Mouse (Mus musculus) left cerebral cortex, adult 2 months (tissue): ENCODE data around the gene Ybx1. TPM values are rescaled to one million over a fixed set of nuclear protein-coding genes. Genes with fewer than 3 reads are reported as not detected.

ENCODE experiments used
- DNase-seq, 2 experiments: peaks; one replicate each; pipeline ENCODE4 v3.0.0; 2021 to 2022; ENCODE audit warnings: low spot score in 2 of 2, mixed read lengths in 1 of 2; ENCODE audit errors: extremely low spot score in 1 of 2
- H3K27ac ChIP-seq: fragments of 200-600 bp; 2 replicates; pipeline ENCODE4 v1.8.1; 2022
- H3K4me3 ChIP-seq: fragments of 200-600 bp; 2 replicates; pipeline ENCODE4 v1.8.1; 2022
- CTCF ChIP-seq: fragments of 200-600 bp; IDR thresholded peaks from 2 replicates; pipeline ENCODE4 v1.8.1; 2022; ENCODE audit warnings: antibody characterized with exemption, mild to moderate bottlenecking, moderate library complexity
- intact Hi-C: fragments of 180-260 bp; cut with DNase I; formaldehyde crosslinking; loops from one replicate; pipeline ENCODE4 v1.15.1; 2025
- long read RNA-seq, 2 experiments: library from polyadenylated mRNA; stranded (forward); transcript quantifications; one replicate each; pipeline ENCODE4 v2.0.0; 2021; ENCODE audit warnings: borderline mapping rate in 2 of 2
- total RNA-seq, 2 experiments: library from RNA; stranded (reverse); gene quantifications; 2 replicates each; pipeline ENCODE4 v1.2.3; 2021

Ybx1 gene
- total RNA-seq: 100 to 1,000 TPM; 191 to 223 TPM
- long read RNA-seq, experiment 1, transcript Ybx1-201 (8 exons, 1,628 nt): major isoform, 68 of 98 reads
- long read RNA-seq, experiment 1, partial matches to known transcripts: 0 of 98 reads
- long read RNA-seq, experiment 1, other reads (novel, unspliced or antisense): 29 of 98 reads
- long read RNA-seq, experiment 2, transcript Ybx1-201 (8 exons, 1,628 nt): major isoform, 40 of 58 reads
- long read RNA-seq, experiment 2, partial matches to known transcripts: 1 of 58 reads
- long read RNA-seq, experiment 2, other reads (novel, unspliced or antisense): 17 of 58 reads

DNA sequence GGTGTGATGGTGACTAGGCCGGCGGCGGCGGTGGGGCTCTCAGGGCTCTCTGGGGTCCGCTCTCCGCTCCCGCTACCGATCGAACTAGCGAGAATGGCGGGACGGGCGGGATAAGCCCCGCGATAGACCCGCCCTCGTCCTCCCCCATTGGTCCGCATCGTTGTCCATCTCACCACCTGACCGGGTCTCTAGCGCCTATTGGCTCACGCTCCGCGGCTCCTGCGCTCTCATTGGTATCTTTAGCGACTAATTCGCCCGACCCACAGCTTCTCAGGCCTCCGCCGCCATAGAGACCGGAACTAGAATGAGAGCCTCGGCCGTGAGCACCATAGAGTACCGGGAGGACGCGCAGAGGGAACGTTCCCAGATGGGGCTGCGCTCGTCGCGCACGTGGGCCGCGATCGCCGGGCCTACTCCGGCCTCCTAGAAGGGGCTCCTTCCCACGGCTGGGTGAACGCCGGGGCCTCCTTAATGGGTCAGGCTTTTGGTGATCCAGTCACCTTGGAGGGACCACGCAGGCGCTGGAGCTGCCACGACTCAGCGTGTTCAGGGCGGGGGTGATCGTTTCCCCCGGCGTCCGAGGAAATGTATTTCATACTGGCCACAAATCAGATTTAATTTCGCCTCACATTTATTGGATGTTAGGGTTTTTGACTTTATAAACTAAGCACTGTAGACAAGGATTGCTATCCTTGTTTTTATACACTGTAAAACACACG lies at the start of gene Ybx1:
Gene Ybx1 (minus strand): TSS at position 190 of the 719 bp plus-strand sequence.
- intact Hi-C loops: loop anchor here (2.0 to 10.0 kb wide), 2 partner anchors 26 to 240 kb away; partner anchors contain the start of genes Foxj3, Frg2f1 and Ppih
- peak within 1 kb of the TSS; percentile 66 for H3K4me3 ChIP-seq
- DNase-seq: peak; percentile 100
- TF ChIP-seq CTCF: no peak
- H3K27ac ChIP-seq: peak within 1 kb of the TSS; percentile 98

DNA sequence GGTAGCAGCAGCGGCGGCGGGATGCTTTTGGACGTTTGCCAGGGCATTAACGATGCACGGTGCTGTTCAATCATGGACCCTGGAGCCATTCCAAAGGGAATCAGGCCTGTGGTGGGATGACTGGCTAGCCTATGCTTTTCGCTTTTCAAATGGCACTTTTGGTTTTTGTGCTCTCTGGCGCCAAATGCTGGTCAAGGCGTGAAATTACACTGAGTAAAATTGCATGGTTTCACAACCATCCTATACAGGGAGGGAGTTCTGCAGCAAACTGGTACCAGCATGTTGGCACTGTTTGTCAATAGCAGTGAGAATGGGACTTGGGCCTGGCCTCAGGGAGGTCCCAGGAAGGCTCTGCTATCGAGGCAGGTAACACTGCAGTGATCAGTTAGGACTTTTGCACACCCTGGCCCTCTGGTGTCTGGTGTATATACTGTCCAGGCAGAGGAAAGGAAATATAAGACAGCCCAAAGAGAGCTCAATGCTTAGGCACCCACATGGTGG lies 44.5 kb upstream of the Ybx1 start:
- peak; percentile 74 for TF ChIP-seq CTCF
- H3K27ac ChIP-seq: no peak overlapping the region
- intact Hi-C loops: no loop called here
- H3K4me3 ChIP-seq: no peak overlapping the region
- DNase-seq: peak; percentile 22 to 30

DNA sequence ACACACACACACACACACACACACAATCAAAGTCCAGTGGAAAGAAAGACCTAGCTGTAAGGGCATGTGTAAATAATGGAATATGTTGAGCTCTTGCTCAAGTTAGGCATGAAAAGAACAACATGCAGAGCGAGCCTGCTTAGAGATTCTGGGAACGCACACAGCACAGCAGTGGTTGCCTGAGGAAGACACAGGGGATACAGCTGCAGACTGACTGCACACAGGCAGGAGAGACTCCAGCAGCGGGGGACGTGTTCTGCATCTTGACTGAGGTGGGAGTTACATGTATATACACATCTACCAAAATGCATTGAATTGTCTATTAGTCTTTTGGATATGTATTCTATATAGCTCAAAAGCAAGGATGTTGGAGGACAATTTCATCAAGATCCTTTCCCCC lies 44.0 kb upstream of the Ybx1 start:
- intact Hi-C loops: no loop called here
- H3K4me3 ChIP-seq: no peak overlapping the region
- H3K27ac ChIP-seq: no peak overlapping the region
- TF ChIP-seq CTCF: no peak
- peak in 1 of 2 experiments; percentile 11 for DNase-seq

DNA sequence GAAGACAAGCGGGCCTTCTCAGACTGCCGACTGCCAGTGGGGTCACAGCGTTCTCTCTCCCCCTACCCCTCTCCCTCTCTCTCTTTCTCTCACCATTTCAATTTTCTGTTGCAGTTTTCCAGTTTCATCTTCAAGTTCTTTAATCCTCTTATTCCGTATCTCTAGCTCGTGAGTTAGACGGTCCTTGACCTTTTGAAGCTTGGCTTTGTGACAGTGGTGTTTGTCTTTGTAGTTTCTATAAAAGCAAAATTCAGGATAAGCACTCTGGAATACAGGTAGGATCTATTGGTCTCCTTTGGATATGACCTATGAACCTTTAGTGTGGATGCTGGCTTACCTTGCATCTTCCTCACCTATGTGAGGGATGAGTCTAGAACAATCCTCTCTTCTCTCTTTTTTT lies 39.1 kb upstream of the Ybx1 start:
- no peak for DNase-seq
- TF ChIP-seq CTCF: no peak
- no peak overlapping the region for H3K4me3 ChIP-seq
- intact Hi-C loops: no loop called here
- no peak overlapping the region for H3K27ac ChIP-seq

DNA sequence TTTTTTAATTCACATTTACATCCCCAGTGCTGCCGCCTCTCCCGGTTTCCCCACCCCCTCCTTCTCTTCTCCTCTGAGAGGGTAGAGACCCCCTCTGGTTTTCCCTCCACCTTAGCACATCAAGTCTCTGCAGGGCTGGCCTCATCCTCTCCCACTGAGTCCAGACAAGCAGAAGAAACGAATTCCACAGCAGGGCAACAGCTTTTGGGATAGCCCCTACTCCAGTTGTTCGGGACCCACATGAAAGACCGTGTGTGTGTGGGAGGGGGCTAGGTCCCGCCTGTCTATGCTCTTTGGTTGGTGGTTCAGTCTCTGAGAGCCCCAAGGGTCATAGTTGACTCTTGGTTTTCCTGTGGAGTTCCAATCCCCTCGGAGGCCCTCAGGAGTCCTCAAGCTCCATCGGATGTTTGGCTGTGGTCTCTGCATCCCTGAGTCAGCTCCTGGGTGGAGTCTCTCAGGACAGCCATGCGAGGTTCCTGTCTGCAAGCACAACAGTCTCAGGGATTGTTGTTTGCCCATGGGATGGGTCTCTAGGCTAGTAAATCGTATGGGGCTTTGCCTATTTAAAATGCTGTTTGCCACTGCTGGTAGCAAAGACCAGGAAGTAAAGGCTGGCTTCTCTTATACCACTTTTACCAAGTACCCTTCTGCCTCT lies 26.6 kb upstream of the Ybx1 start:
- intact Hi-C loops: loop anchor here (2.0 kb wide), 1 partner anchor 26 kb away; the partner anchor contains the start of gene Ybx1
- no peak for TF ChIP-seq CTCF
- DNase-seq: no peak
- H3K27ac ChIP-seq: peak overlapping the region; percentile 92
- H3K4me3 ChIP-seq: peak overlapping the region; percentile 75

DNA sequence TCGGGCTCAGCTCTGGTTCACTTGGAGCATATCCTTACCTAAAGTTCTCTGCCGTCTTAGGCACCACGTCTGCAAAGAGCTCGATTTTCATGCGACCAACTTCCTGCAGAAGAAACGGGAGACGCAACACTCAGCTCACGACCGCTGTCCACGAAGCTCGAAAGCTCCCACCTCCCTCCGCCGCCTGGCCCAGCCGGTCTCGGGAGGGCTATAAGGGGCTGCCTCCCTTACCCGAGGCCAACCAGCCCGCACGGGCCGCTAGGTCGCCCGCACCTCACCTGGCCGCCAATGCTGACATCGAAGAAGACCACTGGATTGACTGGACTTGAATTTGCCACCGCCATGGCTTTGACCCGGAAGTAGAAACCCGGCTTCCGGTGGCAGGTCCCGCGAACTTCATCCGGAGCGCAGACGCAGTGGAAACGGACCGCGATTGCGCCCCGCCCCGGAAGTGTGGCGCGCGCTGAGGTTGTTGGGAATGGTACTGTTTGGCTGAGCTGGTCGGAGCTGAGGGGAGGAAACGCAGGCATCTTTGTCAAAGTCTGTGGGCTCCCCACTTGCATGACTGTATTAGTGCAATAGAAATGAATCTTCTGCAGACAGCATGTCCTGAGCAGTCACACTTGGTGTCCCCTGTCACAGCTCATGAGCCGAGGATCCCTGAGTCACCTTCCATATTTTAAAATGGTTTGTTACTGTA lies 25.9 kb upstream of the Ybx1 start, which contains the start of gene Ppih:
Gene Ppih (minus strand): TSS at position 416 of the 700 bp plus-strand sequence.
- peak within 1 kb of the TSS; percentile 92 for H3K27ac ChIP-seq
- peak within 1 kb of the TSS; percentile 75 for H3K4me3 ChIP-seq
- no peak for TF ChIP-seq CTCF
- intact Hi-C loops: loop anchor here (2.0 kb wide), 1 partner anchor 25 kb away; the partner anchor contains the start of gene Ybx1
- DNase-seq: peak; percentile 95 to 97

DNA sequence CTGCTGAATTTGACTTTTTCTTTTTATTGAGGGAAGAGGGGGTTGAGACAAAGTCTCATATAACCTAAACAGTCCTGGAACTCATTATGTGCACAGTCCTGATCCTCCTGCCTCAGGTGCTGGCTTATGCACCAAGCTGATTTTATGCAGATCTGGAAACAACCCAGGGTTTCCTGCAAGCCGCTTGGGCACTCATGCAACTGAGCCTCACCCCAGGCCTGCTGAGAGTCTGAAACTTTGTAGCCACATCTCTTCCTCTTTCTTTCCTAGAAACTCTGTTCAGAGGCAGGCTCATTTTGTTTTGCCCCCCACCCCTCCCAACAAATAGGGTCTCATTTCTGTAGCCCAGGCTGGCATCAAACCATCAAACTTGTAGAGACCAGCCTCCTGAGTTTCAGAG lies 19.4 kb upstream of the Ybx1 start:
- H3K4me3 ChIP-seq: no peak overlapping the region
- no peak for TF ChIP-seq CTCF
- no peak for DNase-seq
- H3K27ac ChIP-seq: no peak overlapping the region
- intact Hi-C loops: no loop called here

DNA sequence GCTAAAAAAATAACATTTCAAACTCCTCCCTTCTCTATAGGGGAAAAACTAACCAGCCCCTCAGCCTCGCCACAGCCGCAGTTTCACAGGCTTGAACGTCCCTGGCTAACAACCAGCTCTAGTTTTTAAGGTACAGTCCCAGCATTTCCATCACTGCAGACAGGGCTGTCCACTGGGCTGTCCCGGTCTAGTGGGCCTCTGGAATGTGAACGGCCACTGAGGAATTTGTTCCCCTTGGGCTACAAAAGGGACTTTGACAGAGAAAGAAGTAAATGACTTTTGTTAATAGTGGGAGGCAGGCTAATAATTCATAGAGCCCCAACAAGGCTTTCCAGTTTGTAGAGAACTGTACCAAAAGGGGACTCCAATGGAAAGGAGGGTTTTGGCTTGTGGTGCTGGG lies 11.0 kb upstream of the Ybx1 start:
- TF ChIP-seq CTCF: no peak
- no peak overlapping the region for H3K27ac ChIP-seq
- no peak overlapping the region for H3K4me3 ChIP-seq
- no peak for DNase-seq
- intact Hi-C loops: no loop called here

DNA sequence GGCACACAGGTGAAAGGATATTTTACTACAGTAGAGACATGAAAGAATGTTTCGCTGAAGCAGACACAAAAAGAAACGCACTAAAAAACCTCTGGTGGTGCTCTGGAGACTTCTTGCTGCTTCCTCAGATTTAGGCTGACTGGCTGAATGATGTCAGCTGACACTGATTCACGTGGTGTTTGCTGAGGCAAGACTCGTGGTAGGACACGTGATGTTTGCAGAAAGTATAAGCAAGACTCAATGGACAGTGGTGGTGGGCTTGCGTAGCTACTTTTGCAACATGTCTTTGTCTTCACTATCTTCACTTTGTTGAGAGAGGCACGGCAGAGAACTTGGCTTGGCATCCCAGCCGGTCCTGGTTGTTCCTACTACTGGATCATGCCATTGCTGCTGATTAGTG lies 8.9 kb upstream of the Ybx1 start:
- no peak overlapping the region for H3K27ac ChIP-seq
- no peak overlapping the region for H3K4me3 ChIP-seq
- intact Hi-C loops: no loop called here
- no peak for DNase-seq
- TF ChIP-seq CTCF: no peak

DNA sequence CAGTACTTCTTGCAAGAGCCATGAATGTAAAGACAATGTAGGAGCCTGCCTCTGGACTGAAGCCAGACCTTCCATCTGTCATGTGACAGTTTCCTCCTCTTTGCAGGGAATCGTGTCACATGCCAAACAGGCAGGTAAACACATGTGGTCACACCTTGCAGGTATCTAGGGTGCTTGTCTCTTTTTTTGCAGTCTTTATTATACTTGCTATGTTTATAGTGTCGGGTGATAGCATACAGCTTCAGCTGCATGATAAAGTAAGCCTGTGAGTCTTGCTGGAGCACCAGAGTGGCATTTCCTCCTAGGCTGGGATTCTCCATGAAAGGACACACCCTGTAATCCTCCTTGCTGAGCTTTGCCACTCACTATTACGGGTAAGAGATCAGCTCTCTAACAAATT lies 7.4 kb upstream of the Ybx1 start:
- H3K27ac ChIP-seq: no peak overlapping the region
- DNase-seq: no peak
- intact Hi-C loops: no loop called here
- no peak overlapping the region for H3K4me3 ChIP-seq
- no peak for TF ChIP-seq CTCF

DNA sequence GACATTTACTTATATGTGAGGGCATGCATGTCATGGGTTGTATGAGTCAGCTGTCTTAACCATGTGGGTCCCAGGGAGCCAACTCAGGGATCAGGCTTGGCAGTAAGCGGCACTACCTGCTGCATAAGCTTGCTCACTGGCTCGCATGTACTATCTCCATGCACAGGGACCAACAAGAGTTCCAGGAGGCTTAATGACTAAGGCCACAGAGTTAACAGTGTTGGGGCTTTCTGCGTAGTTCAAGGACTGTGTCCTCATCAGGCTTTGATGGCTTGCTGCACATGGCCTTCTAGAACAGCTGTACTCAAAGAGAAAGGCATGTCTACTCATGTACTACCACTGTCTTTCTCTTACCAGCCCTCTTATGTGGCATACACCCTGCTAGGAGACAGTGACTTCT lies 6.4 kb upstream of the Ybx1 start:
- intact Hi-C loops: no loop called here
- Histone ChIP-seq H3K4me3 (no peak overlapping the region), H3K27ac (no peak overlapping the region)
- no peak for TF ChIP-seq CTCF
- no peak for DNase-seq
